Mouse (Mus musculus): ENCODE data around the gene Adam19. TPM values are rescaled to one million over a fixed set of nuclear protein-coding genes. Genes with fewer than 3 reads are reported as not detected.

The Adam19 gene
- polyA plus RNA-seq, 1 experiment = 14.0 TPM

- Histone ChIP-seq H3K4me3 (ENCODE audit: insufficient read depth, poor library complexity, severe bottlenecking) (no peak overlapping the region), H3K36me3 (ENCODE audit: control insufficient read depth, insufficient read depth) (no peaks in the 10 kb centered on the region)
- TF ChIP-seq USF1 (IDR thresholded peaks at IDR 0.05; ENCODE audit: low read depth) (no peak), CEBPB (IDR thresholded peaks at IDR 0.05; ENCODE audit: low read depth) (no peak), MAX (IDR thresholded peaks at IDR 0.05) (no peak), MYOG (IDR thresholded peaks at IDR 0.05; ENCODE audit: control insufficient read depth, extremely low read depth, insufficient read length) (no peak), FOSL1 (IDR thresholded peaks at IDR 0.05; ENCODE audit: insufficient read depth, low read length, poor library complexity, severe bottlenecking) (no peak), CTCF (IDR thresholded peaks at IDR 0.05; ENCODE audit: control insufficient read depth, insufficient read depth, insufficient read length) (no peak), MYOD1 (IDR thresholded peaks at IDR 0.05; ENCODE audit: control insufficient read depth, insufficient read length, low read depth) (no peak)
Observed at GRCm38 (mm10) chr11:46068756-46069407, 13.1 kb downstream of the Adam19 start.

GRCm38 (mm10) chr11:46069408-46070003 is 13.7 kb downstream of the Adam19 start:
- Histone ChIP-seq H3K4me3 (ENCODE audit: insufficient read depth, poor library complexity, severe bottlenecking) (no peak overlapping the region), H3K36me3 (ENCODE audit: control insufficient read depth, insufficient read depth) (no peaks in the 10 kb centered on the region), H3K79me2 (ENCODE audit: control insufficient read depth, insufficient read depth) (no peaks in the 10 kb centered on the region), H3K79me3 (ENCODE audit: low read depth) (peaks cover 5% of the 10 kb centered on the region), H3K27me3 (ENCODE audit: control insufficient read depth, insufficient read depth, insufficient read length) (no peaks in the 10 kb centered on the region), H3ac (ENCODE audit: control insufficient read depth, insufficient read length, low read depth) (no peak overlapping the region)
- no peak for TF ChIP-seq USF1 (IDR thresholded peaks at IDR 0.05; ENCODE audit: low read depth)
- no peak for TF ChIP-seq MYOG (IDR thresholded peaks at IDR 0.05; ENCODE audit: control insufficient read depth, extremely low read depth, insufficient read length)
- TF ChIP-seq CTCF (IDR thresholded peaks at IDR 0.05; ENCODE audit: control insufficient read depth, insufficient read depth, insufficient read length) = no peak
- TF ChIP-seq CEBPB (IDR thresholded peaks at IDR 0.05; ENCODE audit: low read depth) = no peak
- no peak for TF ChIP-seq MAX (IDR thresholded peaks at IDR 0.05)
- no peak for TF ChIP-seq FOSL1 (IDR thresholded peaks at IDR 0.05; ENCODE audit: insufficient read depth, low read length, poor library complexity, severe bottlenecking)
- TF ChIP-seq MYOD1 (IDR thresholded peaks at IDR 0.05; ENCODE audit: control insufficient read depth, insufficient read length, low read depth) = no peak

More at GRCm38 (mm10) chr11:46068756-46069407, 13.1 kb downstream of the Adam19 start:
- H3K79me2 ChIP-seq (ENCODE audit: control insufficient read depth, insufficient read depth) = no peaks in the 10 kb centered on the region
- H3ac ChIP-seq (ENCODE audit: control insufficient read depth, insufficient read length, low read depth) = no peak overlapping the region
- peaks cover 5% of the 10 kb centered on the region for H3K79me3 ChIP-seq (ENCODE audit: low read depth)
- H3K27me3 ChIP-seq (ENCODE audit: control insufficient read depth, insufficient read depth, insufficient read length) = no peaks in the 10 kb centered on the region

- Histone ChIP-seq H3K4me3 (ENCODE audit: insufficient read depth, poor library complexity, severe bottlenecking) (no peak overlapping the region), H3ac (ENCODE audit: control insufficient read depth, insufficient read length, low read depth) (no peak overlapping the region)
Observed at GRCm38 (mm10) chr11:46070161-46070560, 14.4 kb downstream of the Adam19 start.

GRCm38 (mm10) chr11:46070789-46071188 is 15.0 kb downstream of the Adam19 start:
- peaks cover 5% of the 10 kb centered on the region for H3K79me3 ChIP-seq (ENCODE audit: low read depth)
- H3ac ChIP-seq (ENCODE audit: control insufficient read depth, insufficient read length, low read depth) = no peak overlapping the region
- no peaks in the 10 kb centered on the region for H3K79me2 ChIP-seq (ENCODE audit: control insufficient read depth, insufficient read depth)
- H3K36me3 ChIP-seq (ENCODE audit: control insufficient read depth, insufficient read depth) = no peaks in the 10 kb centered on the region
- no peak overlapping the region for H3K4me3 ChIP-seq (ENCODE audit: insufficient read depth, poor library complexity, severe bottlenecking)
- no peak for TF ChIP-seq CEBPB (IDR thresholded peaks at IDR 0.05; ENCODE audit: low read depth)
- no peak for TF ChIP-seq USF1 (IDR thresholded peaks at IDR 0.05; ENCODE audit: low read depth)
- no peak for TF ChIP-seq MAX (IDR thresholded peaks at IDR 0.05)
- TF ChIP-seq FOSL1 (IDR thresholded peaks at IDR 0.05; ENCODE audit: insufficient read depth, low read length, poor library complexity, severe bottlenecking) = no peak
- no peak for TF ChIP-seq MYOD1 (IDR thresholded peaks at IDR 0.05; ENCODE audit: control insufficient read depth, insufficient read length, low read depth)
- TF ChIP-seq MYOG (IDR thresholded peaks at IDR 0.05; ENCODE audit: control insufficient read depth, extremely low read depth, insufficient read length) = no peak
- no peak for TF ChIP-seq CTCF (IDR thresholded peaks at IDR 0.05; ENCODE audit: control insufficient read depth, insufficient read depth, insufficient read length)
- H3K27me3 ChIP-seq (ENCODE audit: control insufficient read depth, insufficient read depth, insufficient read length) = no peaks in the 10 kb centered on the region

More at GRCm38 (mm10) chr11:46070161-46070560, 14.4 kb downstream of the Adam19 start:
- Histone ChIP-seq H3K36me3 (ENCODE audit: control insufficient read depth, insufficient read depth) (no peaks in the 10 kb centered on the region), H3K79me3 (ENCODE audit: low read depth) (peaks cover 5% of the 10 kb centered on the region), H3K27me3 (ENCODE audit: control insufficient read depth, insufficient read depth, insufficient read length) (no peaks in the 10 kb centered on the region), H3K79me2 (ENCODE audit: control insufficient read depth, insufficient read depth) (no peaks in the 10 kb centered on the region)
- TF ChIP-seq USF1 (IDR thresholded peaks at IDR 0.05; ENCODE audit: low read depth) (no peak), MYOD1 (IDR thresholded peaks at IDR 0.05; ENCODE audit: control insufficient read depth, insufficient read length, low read depth) (no peak), MAX (IDR thresholded peaks at IDR 0.05) (no peak), MYOG (IDR thresholded peaks at IDR 0.05; ENCODE audit: control insufficient read depth, extremely low read depth, insufficient read length) (no peak), FOSL1 (IDR thresholded peaks at IDR 0.05; ENCODE audit: insufficient read depth, low read length, poor library complexity, severe bottlenecking) (no peak), CEBPB (IDR thresholded peaks at IDR 0.05; ENCODE audit: low read depth) (no peak), CTCF (IDR thresholded peaks at IDR 0.05; ENCODE audit: control insufficient read depth, insufficient read depth, insufficient read length) (no peak)

- H3K27me3 ChIP-seq (ENCODE audit: control insufficient read depth, insufficient read depth, insufficient read length) = no peaks in the 10 kb centered on the region
- H3K79me2 ChIP-seq (ENCODE audit: control insufficient read depth, insufficient read depth) = no peaks in the 10 kb centered on the region
- H3K36me3 ChIP-seq (ENCODE audit: control insufficient read depth, insufficient read depth) = peaks cover 4% of the 10 kb centered on the region
- H3K79me3 ChIP-seq (ENCODE audit: low read depth) = no peaks in the 10 kb centered on the region
- H3ac ChIP-seq (ENCODE audit: control insufficient read depth, insufficient read length, low read depth) = no peak overlapping the region
- TF ChIP-seq CTCF (IDR thresholded peaks at IDR 0.05; ENCODE audit: control insufficient read depth, insufficient read depth, insufficient read length) = no peak
- TF ChIP-seq CEBPB (IDR thresholded peaks at IDR 0.05; ENCODE audit: low read depth) = peak; percentile 16
- no peak overlapping the region for H3K4me3 ChIP-seq (ENCODE audit: insufficient read depth, poor library complexity, severe bottlenecking)
Observed at GRCm38 (mm10) chr11:46072466-46073060, 16.8 kb downstream of the Adam19 start.

All from C2C12 (cell line).